Mouse (Mus musculus): Measurements from ENCODE around the gene Mindy2.

DNA sequence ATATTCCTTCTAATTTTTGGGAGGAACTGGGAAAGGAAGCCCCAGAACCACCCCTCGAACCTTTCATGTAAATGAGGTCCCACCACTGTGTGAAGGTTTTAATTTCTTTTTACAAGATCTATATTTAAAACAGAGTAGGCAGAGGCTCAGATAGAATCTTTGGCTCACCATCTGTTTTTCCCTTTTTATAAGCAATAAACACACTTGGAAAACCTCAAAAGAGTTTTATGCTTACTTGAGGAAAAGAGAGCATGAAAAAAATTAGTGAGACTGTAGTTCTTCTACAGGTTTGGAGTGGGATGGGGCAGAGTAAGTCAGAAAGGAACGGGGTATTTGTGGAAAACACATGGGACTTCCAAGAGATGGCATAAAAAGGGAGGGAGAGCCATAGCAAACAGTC, 4.8 kb downstream of the Mindy2 start:
- TF ChIP-seq POLR2A (IDR thresholded peaks at IDR 0.05; ENCODE audit: insufficient read depth, low read depth, low read length) (no peak), CTCF (IDR thresholded peaks at IDR 0.05) (no peak), EP300 (IDR thresholded peaks at IDR 0.05; ENCODE audit: insufficient read depth, low read depth, low read length) (no peak)
